Mouse (Mus musculus) G1E-ER4 (cell line): ENCODE measurements around the gene Pxylp1. TPM values are rescaled to one million over a fixed set of nuclear protein-coding genes. Genes with fewer than 3 reads are reported as not detected.

Experiments
- GATA1 ChIP-seq: IDR thresholded peaks from one replicate; pipeline ENCODE4 v1.8.0; 2012; ENCODE audit warnings: low read length, inconsistent platforms
- polyA plus RNA-seq: library from polyadenylated mRNA; stranded (reverse); fragments of >175 nt; gene quantifications from 2 replicates; pipeline ENCODE4 v1.2.3, GENCODE M21; 2012

Pxylp1 gene
- polyA plus RNA-seq, result not detected in 2 replicates

GRCm38 (mm10) chr9:96892546-96892945 lies at the start of gene Pxylp1:
Pxylp1 (minus strand) TSS chr9:96892669.
- no peak for TF ChIP-seq GATA1

DNA sequence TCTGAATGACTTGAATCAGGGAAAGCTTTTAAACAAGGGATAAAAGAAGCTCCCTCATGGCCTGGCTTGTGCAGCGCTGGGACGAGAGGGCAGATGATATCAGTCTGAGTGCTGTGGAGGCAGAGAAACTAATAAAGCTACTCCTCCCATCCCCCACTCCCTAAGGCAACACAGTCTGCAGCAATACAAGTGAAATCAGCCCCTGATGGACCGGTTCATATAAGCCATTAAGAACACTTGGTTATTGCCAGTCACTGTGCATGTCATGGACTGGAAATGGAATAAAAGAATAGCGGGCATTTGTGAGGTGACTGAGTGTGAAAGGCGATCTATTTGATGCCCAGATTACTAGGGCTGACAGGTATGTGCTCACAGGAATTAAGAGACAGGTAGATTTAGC lies 46.4 kb upstream of the Pxylp1 start:
- no peak for TF ChIP-seq GATA1

DNA sequence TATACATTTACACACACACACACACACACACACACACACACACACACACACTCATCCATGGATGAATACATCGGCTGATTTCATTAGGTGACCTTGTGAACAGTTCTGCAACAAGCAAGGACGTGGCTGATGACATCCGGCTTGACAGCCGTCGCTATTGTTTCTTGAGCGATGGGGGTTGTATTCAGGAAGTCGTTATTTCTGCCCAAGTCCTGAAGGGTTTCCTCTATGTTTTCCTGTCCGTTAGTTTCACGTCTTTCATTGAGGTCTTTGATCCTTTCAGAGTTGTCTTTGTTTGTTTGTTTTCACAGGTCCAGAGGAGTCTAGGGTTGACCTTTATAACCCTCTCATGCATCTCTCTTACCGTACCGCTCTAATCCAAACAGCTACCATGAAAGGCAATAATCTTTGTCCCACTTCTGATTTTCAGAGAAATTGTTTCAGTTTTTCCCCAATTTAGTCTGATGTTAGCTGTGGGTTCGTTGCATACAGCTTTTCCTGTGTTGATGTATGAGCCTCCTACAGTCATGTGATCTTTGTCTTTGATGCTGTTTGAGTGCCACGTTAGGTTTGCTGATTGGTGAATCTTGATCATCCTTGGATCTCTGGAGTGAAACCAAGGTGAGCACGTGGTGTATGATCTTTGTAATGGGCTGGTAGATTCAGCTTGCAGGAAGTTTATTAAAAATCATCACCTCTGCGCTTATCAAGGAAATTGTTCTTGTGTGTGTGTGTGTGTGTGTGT lies 43.3 kb upstream of the Pxylp1 start:
- no peak for TF ChIP-seq GATA1

- no peak for TF ChIP-seq GATA1
Observed at GRCm38 (mm10) chr9:96934816-96935215, 42.3 kb upstream of the Pxylp1 start.

DNA sequence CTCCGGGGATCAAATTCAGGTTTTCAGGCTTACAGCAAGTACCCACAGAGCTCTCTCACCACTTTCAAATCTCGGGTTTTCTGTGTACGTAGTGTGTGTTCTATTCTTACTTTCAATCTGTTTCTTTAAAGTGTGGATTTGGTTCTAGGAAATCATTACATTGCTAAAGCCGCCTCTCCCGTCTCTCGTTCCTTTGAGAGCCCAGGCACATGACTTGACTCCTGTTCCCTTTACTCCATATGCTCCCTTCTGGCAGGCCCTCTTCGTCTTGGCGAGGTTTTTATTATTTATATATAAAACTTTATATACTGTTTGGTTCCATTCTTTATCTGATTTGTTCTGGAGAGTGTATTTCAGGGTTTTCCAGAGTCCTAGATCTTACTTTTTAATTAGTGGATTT lies 40.3 kb upstream of the Pxylp1 start:
- TF ChIP-seq GATA1, result no peak

DNA sequence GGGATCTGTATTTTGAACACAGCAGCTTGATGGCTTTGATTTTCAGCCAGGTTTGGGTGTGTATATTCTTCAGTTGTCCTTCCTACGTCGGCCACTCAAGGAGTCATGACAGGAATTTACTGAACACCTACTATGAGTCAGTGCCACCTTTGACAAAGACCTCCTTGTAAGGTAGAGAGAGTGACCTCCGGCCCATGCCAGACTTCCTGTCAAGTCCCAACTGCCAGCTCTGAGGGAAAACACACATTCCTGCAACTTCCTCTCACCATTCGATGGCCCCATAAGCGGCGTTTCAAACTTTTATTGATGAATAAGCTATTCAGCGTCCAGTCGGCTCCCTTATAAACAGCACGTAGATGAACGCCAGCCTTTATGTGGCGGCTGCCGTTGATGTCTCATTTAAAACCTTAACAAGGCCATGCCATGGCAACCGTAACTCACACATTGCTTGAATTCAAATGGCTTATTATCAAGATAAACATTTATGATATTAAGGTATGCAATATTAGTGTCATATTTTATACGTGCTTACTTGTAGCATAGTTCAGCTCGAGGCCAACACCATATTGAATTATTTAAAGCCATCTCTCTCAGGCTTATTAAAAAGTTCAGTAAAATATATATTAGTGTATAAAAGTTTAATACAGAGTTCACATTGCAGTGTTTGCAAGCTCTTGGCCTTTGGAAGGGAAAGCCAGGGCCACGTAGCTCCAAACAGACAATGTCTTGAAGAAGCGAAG lies 31.3 kb upstream of the Pxylp1 start:
- no peak for TF ChIP-seq GATA1

- TF ChIP-seq GATA1, result no peak
Observed at GRCm38 (mm10) chr9:96923119-96923518, 30.6 kb upstream of the Pxylp1 start.

DNA sequence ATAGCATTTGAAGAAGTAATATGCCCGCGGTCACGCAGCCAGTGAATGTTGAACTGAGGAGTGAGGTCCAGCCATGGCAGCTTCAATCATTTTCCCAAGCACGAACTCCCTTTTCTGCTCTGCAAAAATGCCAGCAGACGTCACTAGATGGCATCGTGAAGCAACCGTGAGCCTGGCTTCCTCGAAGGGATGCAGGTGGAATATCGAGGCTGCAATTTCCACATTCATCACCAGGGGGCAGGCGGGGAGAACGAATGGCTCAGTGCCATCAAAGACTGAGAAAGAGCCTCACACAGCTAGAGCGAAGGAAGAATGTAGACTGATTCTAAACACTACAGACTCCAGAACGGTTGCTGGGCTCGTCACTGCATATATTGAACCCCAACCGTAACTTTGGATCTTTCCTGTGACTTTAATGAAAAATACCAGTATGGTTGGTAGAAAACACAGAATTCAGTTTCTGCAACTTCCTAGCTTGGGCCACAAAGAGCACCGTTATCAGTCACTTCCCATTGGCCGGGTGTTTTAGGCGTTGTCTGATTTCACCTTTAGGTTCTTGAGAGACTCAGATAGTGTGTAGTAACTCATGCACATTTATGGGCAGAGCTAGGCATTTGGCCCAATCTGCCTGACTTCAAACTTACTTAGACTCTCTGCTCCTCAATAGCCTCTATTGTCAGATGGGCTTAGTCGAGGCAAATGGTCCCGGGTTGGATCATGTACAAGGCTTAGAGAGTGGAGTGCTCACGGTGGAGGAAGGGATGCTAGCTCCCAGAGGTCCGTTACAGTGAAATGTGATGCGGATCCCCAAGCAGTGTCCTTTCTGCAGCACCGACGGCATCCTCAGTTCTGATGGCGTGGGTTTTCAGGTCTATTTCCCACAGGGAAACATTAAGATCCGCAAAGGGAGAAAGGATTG lies 24.4 kb upstream of the Pxylp1 start:
- no peak for TF ChIP-seq GATA1

GRCm38 (mm10) chr9:96916076-96916475 lies 23.6 kb upstream of the Pxylp1 start:
- no peak for TF ChIP-seq GATA1

GRCm38 (mm10) chr9:96914851-96915250 lies 22.4 kb upstream of the Pxylp1 start:
- TF ChIP-seq GATA1, result no peak

GRCm38 (mm10) chr9:96914005-96914404 lies 21.5 kb upstream of the Pxylp1 start:
- no peak for TF ChIP-seq GATA1

DNA sequence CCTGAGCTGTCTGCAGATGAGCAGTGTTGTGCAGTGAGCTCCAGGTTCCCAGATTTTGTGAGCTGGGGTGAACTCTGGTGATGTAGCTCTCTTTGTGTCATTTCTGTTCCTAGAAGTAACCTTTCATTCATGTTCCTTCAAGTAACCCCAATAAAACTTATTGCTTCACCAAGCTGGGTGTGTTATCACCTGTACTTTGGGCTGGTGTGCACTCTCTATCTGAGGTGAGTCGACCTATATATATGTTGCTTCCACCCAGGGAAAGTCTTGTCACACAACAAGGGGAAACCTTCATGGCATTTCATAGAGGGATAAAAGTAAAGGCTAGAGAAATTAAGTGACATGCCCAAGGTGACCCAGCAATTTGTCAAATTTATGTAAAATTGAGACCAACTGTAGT lies 17.0 kb upstream of the Pxylp1 start:
- TF ChIP-seq GATA1, result no peak

DNA sequence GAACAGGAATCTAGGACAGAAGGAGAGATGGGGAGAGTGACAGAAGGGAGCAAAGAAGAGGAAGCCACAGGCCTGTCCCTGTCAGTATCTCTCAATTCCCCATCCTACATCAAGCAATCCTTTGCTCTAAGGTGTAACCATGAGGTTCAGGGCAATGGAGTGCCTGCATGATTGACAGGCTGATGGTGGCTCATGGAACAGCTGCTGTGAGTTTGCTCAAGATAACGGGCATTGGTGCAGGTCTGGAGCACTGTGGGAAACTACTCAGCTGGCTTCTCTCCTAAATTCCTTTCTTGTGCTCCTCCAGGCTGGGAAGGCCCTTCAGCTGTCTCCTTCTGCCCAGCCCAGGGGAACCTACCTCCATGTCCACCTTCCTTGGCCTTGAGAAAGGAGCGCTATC lies 16.3 kb upstream of the Pxylp1 start:
- TF ChIP-seq GATA1, result no peak

GRCm38 (mm10) chr9:96904360-96905355 lies 12.2 kb upstream of the Pxylp1 start:
- no peak for TF ChIP-seq GATA1

DNA sequence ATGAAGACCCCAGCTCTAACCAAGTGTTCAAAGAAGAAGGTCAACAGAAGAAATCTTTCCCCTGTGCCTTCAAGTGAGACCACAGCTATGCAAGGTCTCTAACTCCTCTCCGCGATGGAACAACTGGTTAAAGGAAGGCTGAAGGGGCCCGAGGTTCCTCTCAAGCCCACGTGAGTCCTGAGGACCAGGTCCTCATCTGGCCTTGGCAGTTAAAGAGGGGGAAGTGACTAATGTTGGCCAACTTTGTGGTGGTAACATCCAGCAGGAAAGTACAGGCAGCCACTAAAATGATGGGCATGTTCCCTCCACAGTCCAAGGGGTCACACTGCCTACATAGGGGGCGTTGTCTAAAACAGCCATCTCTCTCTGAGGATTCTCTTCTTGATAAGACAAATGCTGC lies 7.2 kb upstream of the Pxylp1 start:
- no peak for TF ChIP-seq GATA1
